Mouse (Mus musculus) heart, embryonic 13.5 days (tissue): ENCODE data around the gene Slc25a28. TPM values are rescaled to one million over a fixed set of nuclear protein-coding genes. Genes with fewer than 3 reads are reported as not detected.

Source experiments
- ATAC-seq: fragments of 200-750 bp; cut with Nextera tagmentation; 2 replicates; pipeline ENCODE4 v1.8.0; 2017; ENCODE audit warnings: moderate TSS enrichment; ENCODE audit not compliant: insufficient number of reproducible peaks, low FRiP score, low TSS enrichment; ENCODE audit errors: extremely low read depth
- H3K27ac ChIP-seq: fragments of 300-500 bp; sonication (generic); replicated peaks from 2 replicates; pipeline ENCODE4 v1.5.1; 2015; ENCODE audit warnings: moderate library complexity, mild to moderate bottlenecking, inconsistent platforms
- H3K27me3 ChIP-seq: fragments of 300-500 bp; sonication (generic); replicated peaks from 2 replicates; pipeline ENCODE4 v1.6.1; 2015; ENCODE audit warnings: mild to moderate bottlenecking, inconsistent platforms
- H3K36me3 ChIP-seq: fragments of 300-500 bp; sonication (generic); 2 replicates; pipeline ENCODE4 v1.6.1; 2015; ENCODE audit warnings: mild to moderate bottlenecking, inconsistent platforms
- H3K4me1 ChIP-seq: fragments of 300-500 bp; sonication (generic); 2 replicates; pipeline ENCODE4 v1.6.1; 2015; ENCODE audit warnings: inconsistent platforms
- H3K4me2 ChIP-seq: fragments of 300-500 bp; sonication (generic); 2 replicates; pipeline ENCODE4 v1.6.1; 2015; ENCODE audit warnings: inconsistent platforms, mild to moderate bottlenecking, moderate library complexity
- H3K4me3 ChIP-seq: fragments of 300-500 bp; sonication (generic); 2 replicates; pipeline ENCODE4 v1.5.1; 2015; ENCODE audit warnings: moderate library complexity, mild to moderate bottlenecking, inconsistent platforms
- H3K9ac ChIP-seq: fragments of 300-500 bp; sonication (generic); 2 replicates; pipeline ENCODE4 v1.6.1; 2015; ENCODE audit warnings: inconsistent platforms, mild to moderate bottlenecking, moderate library complexity
- H3K9me3 ChIP-seq: fragments of 300-500 bp; sonication (generic); 2 replicates; pipeline ENCODE4 v1.6.1; 2016; ENCODE audit warnings: inconsistent platforms
- WGBS: fragments of 180-500 bp; shearing (Covaris S2); methylation state at CpG from one replicate; pipeline ENCODE4 v1.1.7; 2015; ENCODE audit warnings: mixed read lengths; 5-methylcytosine and 5-hydroxymethylcytosine counted together
- polyA plus RNA-seq: library from polyadenylated mRNA; unstranded; fragments of >200 nt; fragmentation: Nextera tagmentation; extraction: Ambion mirVana; gene quantifications from 2 replicates; pipeline ENCODE4 v1.2.1, GENCODE M21; 2015

The Slc25a28 gene
- polyA plus RNA-seq = 10.1 and 10.2 TPM in 2 replicates

- Histone ChIP-seq H3K36me3 (0 out of 2 replicates have a peak, but pooled peaks cover 1% of the 10 kb centered on the region), H3K4me1 (peaks cover 37% of the 10 kb centered on the region), H3K27ac (peak within 1 kb of the TSS; percentile 98), H3K4me3 (peak within 1 kb of the TSS; percentile 84), H3K27me3 (no peaks in the 10 kb centered on the region), H3K9me3 (no peaks in the 10 kb centered on the region), H3K4me2 (peak within 1 kb of the TSS; percentile 96), H3K9ac (peak within 1 kb of the TSS; percentile 94)
- peak; percentile 92 for ATAC-seq
- WGBS = under 1% methylated on average over 79 of the region's 79 CpGs
Measured at GRCm38 (mm10) chr19:43674730-43675524, at the start of gene Slc25a28. TSS of gene Slc25a28 (minus strand) at chr19:43674881.

- 0 out of 2 replicates have a peak, but pooled peaks cover 3% of the 10 kb centered on the region for H3K4me1 ChIP-seq
- H3K27me3 ChIP-seq = peaks cover 45% of the 10 kb centered on the region
- 89% methylated on average over 20 of the region's 20 CpGs for WGBS
- H3K9ac ChIP-seq = no peak overlapping the region
- no peak overlapping the region for H3K4me3 ChIP-seq
- H3K27ac ChIP-seq = no peak overlapping the region
- ATAC-seq = no peak
- H3K4me2 ChIP-seq = no peak overlapping the region
- no peaks in the 10 kb centered on the region for H3K9me3 ChIP-seq
- peaks cover 87% of the 10 kb centered on the region for H3K36me3 ChIP-seq
Measured at GRCm38 (mm10) chr19:43724194-43724593, 49.5 kb upstream of the Slc25a28 start.

- ATAC-seq = no peak
- Histone ChIP-seq H3K9me3 (no peaks in the 10 kb centered on the region), H3K4me3 (no peak overlapping the region), H3K4me2 (no peak overlapping the region), H3K9ac (no peak overlapping the region), H3K27ac (no peak overlapping the region), H3K36me3 (peaks cover 86% of the 10 kb centered on the region), H3K4me1 (0 out of 2 replicates have a peak, but pooled peaks cover 3% of the 10 kb centered on the region), H3K27me3 (peaks cover 52% of the 10 kb centered on the region)
- 79% methylated on average over 10 of the region's 10 CpGs for WGBS
Measured at GRCm38 (mm10) chr19:43723501-43723900, 48.8 kb upstream of the Slc25a28 start.

- no peak for ATAC-seq
- peaks cover 86% of the 10 kb centered on the region for H3K36me3 ChIP-seq
- H3K9ac ChIP-seq = no peak overlapping the region
- peaks cover 58% of the 10 kb centered on the region for H3K27me3 ChIP-seq
- 78% methylated on average over 8 of the region's 8 CpGs for WGBS
- 0 out of 2 replicates have a peak, but pooled peaks cover 3% of the 10 kb centered on the region for H3K4me1 ChIP-seq
- H3K9me3 ChIP-seq = no peaks in the 10 kb centered on the region
- H3K27ac ChIP-seq = no peak overlapping the region
- H3K4me3 ChIP-seq = no peak overlapping the region
- H3K4me2 ChIP-seq = no peak overlapping the region
Measured at GRCm38 (mm10) chr19:43722891-43723290, 48.2 kb upstream of the Slc25a28 start.

GRCm38 (mm10) chr19:43720061-43720460 lies 45.4 kb upstream of the Slc25a28 start:
- 85% methylated on average over 11 of the region's 11 CpGs for WGBS
- ATAC-seq = no peak
- H3K27me3 ChIP-seq = peaks cover 65% of the 10 kb centered on the region

GRCm38 (mm10) chr19:43711971-43712370 lies 37.3 kb upstream of the Slc25a28 start:
- Histone ChIP-seq H3K4me1 (no peaks in the 10 kb centered on the region), H3K9ac (no peak overlapping the region), H3K4me3 (no peak overlapping the region), H3K27ac (no peak overlapping the region), H3K36me3 (peaks cover 51% of the 10 kb centered on the region), H3K4me2 (no peak overlapping the region), H3K9me3 (no peaks in the 10 kb centered on the region), H3K27me3 (peaks cover 37% of the 10 kb centered on the region)
- no peak for ATAC-seq
- 86% methylated on average over 5 of the region's 5 CpGs for WGBS

More at GRCm38 (mm10) chr19:43720061-43720460, 45.4 kb upstream of the Slc25a28 start:
- Histone ChIP-seq H3K9me3 (no peaks in the 10 kb centered on the region), H3K36me3 (peaks cover 69% of the 10 kb centered on the region), H3K4me1 (0 out of 2 replicates have a peak, but pooled peaks cover 3% of the 10 kb centered on the region), H3K27ac (no peak overlapping the region), H3K4me2 (no peak overlapping the region), H3K4me3 (no peak overlapping the region), H3K9ac (no peak overlapping the region)

GRCm38 (mm10) chr19:43711159-43711916 lies 36.7 kb upstream of the Slc25a28 start:
- Histone ChIP-seq H3K27me3 (peaks cover 37% of the 10 kb centered on the region), H3K4me3 (no peak overlapping the region), H3K9ac (no peak overlapping the region), H3K4me1 (no peaks in the 10 kb centered on the region), H3K27ac (no peak overlapping the region), H3K9me3 (no peaks in the 10 kb centered on the region), H3K36me3 (peaks cover 57% of the 10 kb centered on the region), H3K4me2 (no peak overlapping the region)
- 54% methylated on average over 22 of the region's 22 CpGs for WGBS
- no peak for ATAC-seq

GRCm38 (mm10) chr19:43709317-43709716 lies 34.6 kb upstream of the Slc25a28 start:
- no peak overlapping the region for H3K27ac ChIP-seq
- H3K4me2 ChIP-seq = no peak overlapping the region
- H3K36me3 ChIP-seq = peaks cover 65% of the 10 kb centered on the region
- 85% methylated on average over 8 of the region's 8 CpGs for WGBS
- H3K4me1 ChIP-seq = no peaks in the 10 kb centered on the region
- ATAC-seq = no peak
- H3K9ac ChIP-seq = no peak overlapping the region
- no peaks in the 10 kb centered on the region for H3K9me3 ChIP-seq
- no peak overlapping the region for H3K4me3 ChIP-seq
- peaks cover 33% of the 10 kb centered on the region for H3K27me3 ChIP-seq

- 90% methylated on average over 7 of the region's 7 CpGs for WGBS
- Histone ChIP-seq H3K4me1 (no peaks in the 10 kb centered on the region), H3K36me3 (peaks cover 68% of the 10 kb centered on the region), H3K27ac (no peak overlapping the region), H3K9ac (no peak overlapping the region), H3K9me3 (no peaks in the 10 kb centered on the region), H3K4me2 (no peak overlapping the region), H3K4me3 (no peak overlapping the region), H3K27me3 (peaks cover 28% of the 10 kb centered on the region)
- no peak for ATAC-seq
Measured at GRCm38 (mm10) chr19:43708206-43708605, 33.5 kb upstream of the Slc25a28 start.

- Histone ChIP-seq H3K4me2 (no peak overlapping the region), H3K9me3 (peaks cover 3% of the 10 kb centered on the region; the same call in 1 of the 2 replicates), H3K27ac (no peak overlapping the region), H3K4me3 (no peak overlapping the region), H3K36me3 (peaks cover 76% of the 10 kb centered on the region), H3K4me1 (no peaks in the 10 kb centered on the region), H3K9ac (no peak overlapping the region), H3K27me3 (peaks cover 7% of the 10 kb centered on the region)
- 88% methylated on average over 17 of the region's 17 CpGs for WGBS
- no peak for ATAC-seq
Measured at GRCm38 (mm10) chr19:43704787-43705497, 30.3 kb upstream of the Slc25a28 start.

GRCm38 (mm10) chr19:43704211-43704610 lies 29.5 kb upstream of the Slc25a28 start:
- H3K27ac ChIP-seq = no peak overlapping the region
- peaks cover 80% of the 10 kb centered on the region for H3K36me3 ChIP-seq
- no peak overlapping the region for H3K9ac ChIP-seq
- H3K4me3 ChIP-seq = no peak overlapping the region
- H3K9me3 ChIP-seq = peaks cover 3% of the 10 kb centered on the region; the same call in 1 of the 2 replicates
- WGBS = 89% methylated on average over 11 of the region's 11 CpGs
- ATAC-seq = no peak
- H3K27me3 ChIP-seq = peaks cover 6% of the 10 kb centered on the region
- H3K4me1 ChIP-seq = no peaks in the 10 kb centered on the region
- no peak overlapping the region for H3K4me2 ChIP-seq
